Mouse (Mus musculus) G1E-ER4 (cell line): ENCODE data around the gene Lmnb2. TPM values are rescaled to one million over a fixed set of nuclear protein-coding genes. Genes with fewer than 3 reads are reported as not detected.

Source experiments
- GATA1 ChIP-seq: IDR thresholded peaks from one replicate; pipeline ENCODE4 v1.8.0; 2012; ENCODE audit warnings: low read length, inconsistent platforms
- polyA plus RNA-seq: library from polyadenylated mRNA; stranded (reverse); fragments of >175 nt; gene quantifications from 2 replicates; pipeline ENCODE4 v1.2.3, GENCODE M21; 2012

Lmnb2 gene
- polyA plus RNA-seq, 1 experiment: not detected

- TF ChIP-seq GATA1: no peak
Observed at GRCm38 (mm10) chr10:80900318-80901247, 17.5 kb downstream of the Lmnb2 start, which contains the start of gene Timm13. Timm13 (minus strand) TSS chr10:80900969.

GRCm38 (mm10) chr10:80899591-80900317 is 18.3 kb downstream of the Lmnb2 start:
- no peak for TF ChIP-seq GATA1

- TF ChIP-seq GATA1: no peak
Observed at GRCm38 (mm10) chr10:80899074-80899473, 19.0 kb downstream of the Lmnb2 start.

- TF ChIP-seq GATA1: no peak
Observed at GRCm38 (mm10) chr10:80897861-80898510, 20.1 kb downstream of the Lmnb2 start.

- TF ChIP-seq GATA1: no peak
Observed at GRCm38 (mm10) chr10:80896581-80897485, 21.2 kb downstream of the Lmnb2 start.

GRCm38 (mm10) chr10:80895697-80896096 is 22.3 kb downstream of the Lmnb2 start:
- no peak for TF ChIP-seq GATA1

- no peak for TF ChIP-seq GATA1
Observed at GRCm38 (mm10) chr10:80895100-80895499, 22.9 kb downstream of the Lmnb2 start.

- no peak for TF ChIP-seq GATA1
Observed at GRCm38 (mm10) chr10:80887181-80887580, 30.9 kb downstream of the Lmnb2 start.

- TF ChIP-seq GATA1: no peak
Observed at GRCm38 (mm10) chr10:80881301-80881700, 36.7 kb downstream of the Lmnb2 start.

- no peak for TF ChIP-seq GATA1
Observed at GRCm38 (mm10) chr10:80880901-80881300, 37.1 kb downstream of the Lmnb2 start.

GRCm38 (mm10) chr10:80880131-80880641 is 37.9 kb downstream of the Lmnb2 start:
- no peak for TF ChIP-seq GATA1

GRCm38 (mm10) chr10:80876594-80876993 is 41.5 kb downstream of the Lmnb2 start:
- no peak for TF ChIP-seq GATA1

- no peak for TF ChIP-seq GATA1
Observed at GRCm38 (mm10) chr10:80876028-80876427, 42.0 kb downstream of the Lmnb2 start.

GRCm38 (mm10) chr10:80874035-80874434 is 44.0 kb downstream of the Lmnb2 start:
- TF ChIP-seq GATA1: no peak

- TF ChIP-seq GATA1: no peak
Observed at GRCm38 (mm10) chr10:80871581-80871980, 46.5 kb downstream of the Lmnb2 start, which contains the start of gene Tmprss9. Tmprss9 (plus strand) TSS chr10:80871848.
